Mouse (Mus musculus): Measurements from ENCODE around the gene Morn3. TPM values are rescaled to one million over a fixed set of nuclear protein-coding genes. Genes with fewer than 3 reads are reported as not detected.

Gene Morn3
- total and polyA plus RNA-seq, 3 experiments = not detected

- TF ChIP-seq USF2 (conservative IDR thresholded peaks at IDR 0.05; ENCODE audit: low read depth, low read length) = no peak
Observed at GRCm38 (mm10) chr5:123024965-123025573, 21.7 kb downstream of the Morn3 start (continued).

DNA sequence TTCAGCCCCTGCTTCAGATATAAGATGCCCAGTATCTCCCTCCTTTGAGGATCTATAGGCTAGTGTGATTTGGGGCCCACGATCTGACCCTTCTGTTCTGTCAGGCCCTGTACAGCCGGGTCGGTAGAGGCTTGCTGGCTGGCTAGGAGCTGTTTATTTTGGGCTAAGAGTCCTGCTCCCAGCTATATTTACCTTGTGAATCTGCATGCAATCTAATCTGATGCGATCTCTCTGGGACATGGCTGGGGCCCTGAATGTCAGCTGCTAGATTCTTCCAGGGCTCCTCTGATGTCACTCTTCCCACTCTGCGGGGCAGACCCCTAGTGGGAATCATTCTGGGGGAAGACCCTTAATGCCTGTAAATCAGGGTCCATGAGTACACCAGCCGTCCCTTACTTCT is 22.5 kb downstream of the Morn3 start:
- H3K27ac ChIP-seq (ENCODE audit: insufficient read depth, low read depth) = no peak overlapping the region
- DNase-seq (ENCODE audit: extremely low read depth) = no peak
- H3K36me3 ChIP-seq (replicated peaks in 1 of 2; ENCODE audit: control insufficient read depth in 1 of 2, insufficient read depth in 1 of 2, low read length in 1 of 2) = peaks cover 5 to 36% of the 10 kb centered on the region in 2 experiments
- TF ChIP-seq USF2 (conservative IDR thresholded peaks at IDR 0.05; ENCODE audit: low read depth, low read length) (no peak), ZKSCAN1 (IDR thresholded peaks at IDR 0.05; ENCODE audit: borderline replicate concordance, low read depth, low read length) (no peak), RCOR1 (conservative IDR thresholded peaks at IDR 0.05; ENCODE audit: low read depth, low read length) (no peak), CHD2 (IDR thresholded peaks at IDR 0.05; ENCODE audit: low read length) (no peak), MEF2A (IDR thresholded peaks at IDR 0.05; ENCODE audit: borderline replicate concordance, low read depth, low read length) (no peak), JUND (conservative IDR thresholded peaks at IDR 0.05; ENCODE audit: low read depth, low read length) (no peak), TCF12 (IDR thresholded peaks at IDR 0.05; ENCODE audit: low read depth, low read length) (no peak), RAD21 (IDR thresholded peaks at IDR 0.05; ENCODE audit: low read depth, low read length) (no peak), BHLHE40 (IDR thresholded peaks at IDR 0.05; ENCODE audit: low read depth, low read length) (no peak), PAX5 (IDR thresholded peaks at IDR 0.05; ENCODE audit: low read length) (no peak), NELFE (IDR thresholded peaks at IDR 0.05; ENCODE audit: low read depth, low read length) (no peak), CTCF (conservative IDR thresholded peaks at IDR 0.05 in 1 of 2, IDR thresholded peaks at IDR 0.05 in 1 of 2; ENCODE audit: low read depth in 2 of 2, low read length in 2 of 2) (no peak), MAX (IDR thresholded peaks at IDR 0.05; ENCODE audit: low read length) (no peak), USF1 (IDR thresholded peaks at IDR 0.05; ENCODE audit: low read depth, low read length) (no peak), NRF1 (IDR thresholded peaks at IDR 0.05; ENCODE audit: low read depth, low read length) (no peak)
- no peak overlapping the region for H3K4me2 ChIP-seq (ENCODE audit: insufficient read depth, low read depth, poor library complexity, severe bottlenecking)
- no peaks in the 10 kb centered on the region for H3K9me3 ChIP-seq (replicated peaks; ENCODE audit: low read length)
- H3K79me2 ChIP-seq (replicated peaks; ENCODE audit: control insufficient read depth, extremely low read depth, insufficient read depth, poor library complexity, severe bottlenecking) = no peaks in the 10 kb centered on the region
- dilution Hi-C loops (cut with MboI; ENCODE audit: extremely low pct_ligation_motif_present, extremely low pct_unique_long_range_greater_than_20kb, low sequenced_read_pairs) (no loop called here), in situ Hi-C loops (cut with MboI; ENCODE audit: low pct_ligation_motif_present, low pct_unique_long_range_greater_than_20kb, low sequenced_read_pairs) (no loop called here)
- H3K4me1 ChIP-seq (ENCODE audit: control insufficient read depth in 1 of 2, insufficient read depth in 2 of 2) = peaks cover 14 to 47% of the 10 kb centered on the region in 2 experiments
- H3K4me3 ChIP-seq (replicated peaks in 1 of 3; ENCODE audit: low read depth in 2 of 3, low read length in 2 of 3, poor library complexity in 1 of 3) = no peak overlapping the region
- H3K27me3 ChIP-seq (replicated peaks) = no peaks in the 10 kb centered on the region
- H3K9ac ChIP-seq (ENCODE audit: insufficient read depth, low read depth) = no peak overlapping the region

- Histone ChIP-seq H3K27me3 (replicated peaks) (no peaks in the 10 kb centered on the region), H3K4me3 (replicated peaks in 1 of 3; ENCODE audit: low read depth in 2 of 3, low read length in 2 of 3, poor library complexity in 1 of 3) (no peak overlapping the region), H3K36me3 (replicated peaks in 1 of 2; ENCODE audit: control insufficient read depth in 1 of 2, insufficient read depth in 1 of 2, low read length in 1 of 2) (peaks cover 0 to 38% of the 10 kb centered on the region in 2 experiments), H3K9ac (ENCODE audit: insufficient read depth, low read depth) (no peak overlapping the region), H3K4me1 (ENCODE audit: control insufficient read depth in 1 of 2, insufficient read depth in 2 of 2) (peaks cover 14 to 56% of the 10 kb centered on the region in 2 experiments), H3K4me2 (ENCODE audit: insufficient read depth, low read depth, poor library complexity, severe bottlenecking) (no peak overlapping the region), H3K27ac (ENCODE audit: insufficient read depth, low read depth) (no peak overlapping the region), H3K9me3 (replicated peaks; ENCODE audit: low read length) (no peaks in the 10 kb centered on the region), H3K79me2 (replicated peaks; ENCODE audit: control insufficient read depth, extremely low read depth, insufficient read depth, poor library complexity, severe bottlenecking) (no peaks in the 10 kb centered on the region)
- DNase-seq (ENCODE audit: extremely low read depth) = no peak
- no peak for TF ChIP-seq GABPA (IDR thresholded peaks at IDR 0.05; ENCODE audit: insufficient replicate concordance, low read depth, low read length)
- TF ChIP-seq MXI1 (IDR thresholded peaks at IDR 0.05; ENCODE audit: low read depth, low read length) = no peak
- TF ChIP-seq MEF2A (IDR thresholded peaks at IDR 0.05; ENCODE audit: borderline replicate concordance, low read depth, low read length) = 0 out of 2 replicates have a peak, but pooled peaks have one; percentile 22
- no peak for TF ChIP-seq ZNF384 (IDR thresholded peaks at IDR 0.05; ENCODE audit: low read depth, low read length)
- no peak for TF ChIP-seq MYC (IDR thresholded peaks at IDR 0.05; ENCODE audit: low read depth, low read length)
- 0 out of 2 replicates have a peak, but pooled peaks have one; percentile 21 for TF ChIP-seq MAX (IDR thresholded peaks at IDR 0.05; ENCODE audit: low read length)
- TF ChIP-seq ZKSCAN1 (IDR thresholded peaks at IDR 0.05; ENCODE audit: borderline replicate concordance, low read depth, low read length) = no peak
- TF ChIP-seq UBTF (IDR thresholded peaks at IDR 0.05; ENCODE audit: low read depth, low read length) = no peak
- TF ChIP-seq JUND (conservative IDR thresholded peaks at IDR 0.05; ENCODE audit: low read depth, low read length) = no peak
- no peak for TF ChIP-seq TBP (conservative IDR thresholded peaks at IDR 0.05; ENCODE audit: low read depth, low read length)
- TF ChIP-seq MAFK (IDR thresholded peaks at IDR 0.05; ENCODE audit: insufficient replicate concordance, low read length) = no peak
- no peak for TF ChIP-seq EP300 (IDR thresholded peaks at IDR 0.05; ENCODE audit: low read length)
- dilution Hi-C loops (cut with MboI; ENCODE audit: extremely low pct_ligation_motif_present, extremely low pct_unique_long_range_greater_than_20kb, low sequenced_read_pairs) (no loop called here), in situ Hi-C loops (cut with MboI; ENCODE audit: low pct_ligation_motif_present, low pct_unique_long_range_greater_than_20kb, low sequenced_read_pairs) (no loop called here)
Observed at GRCm38 (mm10) chr5:123023049-123023448, 23.8 kb downstream of the Morn3 start.
